Mouse (Mus musculus) cortical plate, adult 2 months (tissue): Measurements from ENCODE around the gene Fscn1. TPM values are rescaled to one million over a fixed set of nuclear protein-coding genes. Genes with fewer than 3 reads are reported as not detected.

Experiments
- H3K27ac ChIP-seq: fragments of 200-500 bp; 2 replicates; pipeline ENCODE4 v1.5.1; 2012; ENCODE audit warnings: low read length, control low read depth, inconsistent platforms; ENCODE audit not compliant: insufficient read depth
- H3K4me1 ChIP-seq: fragments of 200-500 bp; 2 replicates; pipeline ENCODE4 v1.6.1; 2011; ENCODE audit warnings: low read length; ENCODE audit not compliant: control insufficient read depth, insufficient read depth
- H3K4me3 ChIP-seq: fragments of 200-500 bp; 2 replicates; pipeline ENCODE4 v1.5.1; 2011; ENCODE audit warnings: mild to moderate bottlenecking, low read length, control low read depth; ENCODE audit not compliant: insufficient read depth
- CTCF ChIP-seq: fragments of 200-500 bp; IDR thresholded peaks from 2 replicates; pipeline ENCODE4 v1.5.1; 2011; ENCODE audit warnings: mild to moderate bottlenecking, control low read depth, low read length; ENCODE audit not compliant: insufficient read depth; ENCODE audit errors: extremely low read depth
- POLR2A ChIP-seq: fragments of 200-500 bp; IDR thresholded peaks from 2 replicates; pipeline ENCODE4 v1.6.1; 2011; ENCODE audit warnings: mild to moderate bottlenecking, low read length, control low read depth; ENCODE audit not compliant: insufficient read depth; ENCODE audit errors: extremely low read depth
- polyA plus RNA-seq: library from polyadenylated mRNA; depleted of rRNA; stranded (reverse); fragments of >200 nt; gene quantifications from 2 replicates; pipeline ENCODE4 v1.2.3, GENCODE M21; 2012

The Fscn1 gene
- polyA plus RNA-seq, 1 experiment: 267 TPM

DNA sequence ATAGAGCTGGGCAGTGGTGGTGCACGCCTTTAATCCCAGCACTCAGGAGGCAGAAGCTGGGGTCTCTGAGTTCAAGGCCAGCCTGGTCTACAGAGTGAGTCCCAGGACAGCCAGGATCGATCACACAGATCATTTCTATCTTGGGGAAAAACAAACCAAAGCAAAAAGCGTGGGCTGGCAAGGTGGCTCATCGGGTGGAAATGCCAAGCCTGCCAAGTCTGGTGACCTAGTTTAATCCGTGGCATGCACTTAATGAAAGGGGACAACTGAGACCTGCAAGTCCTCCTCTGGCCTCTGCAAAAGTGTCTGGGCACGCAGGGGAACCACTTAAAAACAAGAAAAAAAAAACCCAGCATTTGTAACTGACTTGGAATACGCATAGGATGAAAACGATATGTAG lies 27.4 kb upstream of the Fscn1 start:
- no peak overlapping the region for H3K27ac ChIP-seq

DNA sequence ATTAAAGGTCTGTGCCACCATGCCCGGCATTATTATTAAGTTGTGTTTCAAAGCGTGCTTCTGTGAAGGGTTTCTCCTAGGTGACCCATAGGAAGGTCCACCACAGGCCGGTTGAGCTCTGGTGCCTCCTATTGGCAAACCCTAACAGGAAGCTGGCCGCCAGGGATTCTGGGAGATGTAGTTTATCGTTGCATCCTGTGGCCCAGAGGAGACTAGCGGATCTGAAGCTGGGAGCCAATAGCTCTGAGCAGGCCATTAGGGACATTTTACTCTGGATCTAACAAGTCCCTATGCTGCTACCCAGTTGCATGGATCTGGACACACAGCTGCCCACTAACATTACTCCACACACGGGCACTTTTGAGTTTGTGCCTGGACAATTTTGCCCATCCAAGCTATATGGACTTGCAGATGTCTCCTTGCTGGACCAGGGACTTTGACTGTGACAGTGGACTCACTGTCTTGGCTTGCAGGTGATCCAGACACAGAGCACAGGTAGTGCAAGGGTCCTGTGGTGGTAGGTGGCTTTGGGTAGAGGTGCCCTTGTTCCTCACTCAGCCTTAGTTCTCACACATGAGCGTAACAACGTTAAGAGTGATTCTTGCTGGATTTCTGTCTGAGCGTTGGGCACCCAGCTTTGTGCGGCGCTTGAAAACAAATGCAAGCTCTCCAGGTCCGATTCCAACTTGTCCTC lies 24.4 kb upstream of the Fscn1 start:
- Histone ChIP-seq H3K27ac (no peak overlapping the region), H3K4me3 (no peak overlapping the region)

More for the DNA sequence above, 27.4 kb upstream of the Fscn1 start:
- no peak overlapping the region for H3K4me3 ChIP-seq
- TF ChIP-seq CTCF: no peak
- TF ChIP-seq POLR2A: no peak
- peaks cover 2% of the 10 kb centered on the region; the same call in 1 of the 2 replicates for H3K4me1 ChIP-seq

GRCm38 (mm10) chr5:142936336-142936719 lies 23.8 kb upstream of the Fscn1 start:
- no peak overlapping the region for H3K4me3 ChIP-seq
- TF ChIP-seq POLR2A: no peak
- peak; percentile 83 for TF ChIP-seq CTCF
- no peak overlapping the region for H3K27ac ChIP-seq

More for the DNA sequence above, 24.4 kb upstream of the Fscn1 start:
- H3K4me1 ChIP-seq: peaks cover 2% of the 10 kb centered on the region; the same call in 1 of the 2 replicates
- peak; percentile 48 for TF ChIP-seq CTCF
- no peak for TF ChIP-seq POLR2A

DNA sequence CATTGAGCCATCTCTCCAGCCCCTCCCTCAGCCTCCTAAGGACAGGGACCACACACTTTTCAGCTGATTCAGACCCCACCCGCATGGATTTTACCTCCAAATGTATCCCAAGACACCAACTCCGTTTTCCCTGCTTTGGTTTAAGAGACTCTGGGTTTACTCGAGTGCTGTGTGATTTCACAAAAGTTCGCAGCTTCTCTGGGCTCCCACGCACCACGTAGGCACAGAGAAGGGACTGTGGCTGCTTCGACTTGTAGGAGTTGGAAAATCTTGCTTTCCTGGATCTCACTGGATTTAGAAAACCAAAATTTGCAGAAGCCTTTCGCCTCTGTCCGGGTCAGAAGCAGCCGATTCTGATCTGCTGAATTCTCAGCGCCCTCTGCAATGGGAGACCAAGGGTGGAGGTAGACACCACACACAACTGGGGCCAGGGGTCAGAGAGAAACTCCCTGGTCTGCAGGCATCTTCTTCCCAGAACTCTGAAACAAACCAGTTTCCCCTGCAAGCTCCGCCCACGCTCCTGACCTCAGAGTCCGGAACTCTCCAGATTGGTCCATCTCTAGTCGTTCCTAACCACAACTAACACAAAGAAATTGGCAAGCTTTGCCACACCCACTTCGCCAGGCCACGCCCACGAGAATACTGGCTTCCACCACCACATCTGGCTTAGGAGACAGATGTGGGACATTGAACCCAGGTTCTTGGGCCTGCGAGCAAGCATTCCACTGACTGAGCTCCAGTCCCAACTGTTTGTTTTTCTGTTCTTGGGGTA lies 22.0 kb upstream of the Fscn1 start:
- no peak overlapping the region for H3K27ac ChIP-seq
- TF ChIP-seq CTCF: no peak
- TF ChIP-seq POLR2A: no peak
- H3K4me3 ChIP-seq: no peak overlapping the region
- peaks cover 2% of the 10 kb centered on the region; the same call in 1 of the 2 replicates for H3K4me1 ChIP-seq

More at GRCm38 (mm10) chr5:142936336-142936719, 23.8 kb upstream of the Fscn1 start:
- H3K4me1 ChIP-seq: peaks cover 2% of the 10 kb centered on the region; the same call in 1 of the 2 replicates

DNA sequence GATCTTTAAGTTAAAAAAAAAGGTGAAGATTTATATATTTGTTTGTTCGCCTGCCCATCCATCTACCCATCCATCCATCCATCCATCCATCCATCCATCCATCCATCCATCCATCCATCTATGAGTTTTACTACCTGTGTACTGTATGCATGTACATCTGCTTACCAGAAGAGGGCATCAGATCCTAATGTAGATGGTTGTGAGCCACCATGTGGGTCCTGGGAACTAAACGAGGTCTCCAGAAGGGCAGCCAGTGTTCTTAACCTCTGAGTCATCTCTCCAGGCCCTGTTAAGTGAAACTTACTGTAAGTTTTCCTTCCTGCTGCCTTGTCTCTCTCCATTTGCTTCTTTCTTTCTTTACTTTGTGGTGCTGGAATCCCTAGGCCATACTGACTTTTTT lies 19.8 kb upstream of the Fscn1 start:
- H3K4me3 ChIP-seq: no peak overlapping the region
- H3K4me1 ChIP-seq: peaks cover 2% of the 10 kb centered on the region; the same call in 1 of the 2 replicates
- H3K27ac ChIP-seq: no peak overlapping the region
- TF ChIP-seq CTCF (no peak), POLR2A (no peak)

DNA sequence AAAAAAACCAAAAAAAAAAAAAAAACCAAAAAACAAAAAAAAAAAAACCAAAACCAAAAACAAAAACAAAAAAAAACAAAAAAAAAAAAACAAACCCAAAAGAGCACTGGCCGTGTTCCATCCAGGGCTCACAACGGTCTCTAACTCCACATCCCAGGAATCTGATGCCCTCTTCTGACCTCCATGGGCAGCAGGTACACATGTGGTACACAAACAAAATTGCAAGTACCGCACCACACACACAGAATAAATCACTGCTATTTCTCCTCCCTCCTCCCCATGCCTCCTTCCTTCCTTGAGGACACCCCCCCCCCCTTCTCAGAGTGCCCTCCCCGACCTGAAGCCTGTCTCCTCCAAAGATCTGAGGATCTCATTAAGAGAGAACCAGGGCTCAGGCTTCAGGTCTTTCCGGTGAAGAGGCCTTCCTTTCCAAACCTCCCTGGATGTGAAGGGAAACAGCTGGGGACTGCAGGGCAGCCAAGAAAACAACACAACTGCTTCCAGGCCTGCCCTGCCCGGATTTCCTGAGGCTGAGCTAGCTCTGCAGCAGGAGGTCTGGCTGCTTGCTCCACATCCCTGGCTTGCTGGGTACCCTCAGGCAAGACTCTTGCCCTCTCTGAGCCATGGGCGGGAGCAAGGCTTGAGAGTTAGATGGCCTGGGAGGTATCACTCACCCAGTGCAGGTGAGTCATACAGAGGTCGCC lies 15.0 kb upstream of the Fscn1 start:
- Histone ChIP-seq H3K27ac (no peak overlapping the region), H3K4me3 (no peak overlapping the region), H3K4me1 (no peaks in the 10 kb centered on the region)
- TF ChIP-seq CTCF (no peak), POLR2A (no peak)

GRCm38 (mm10) chr5:142947460-142947859 lies 12.7 kb upstream of the Fscn1 start:
- no peak overlapping the region for H3K4me3 ChIP-seq
- no peak for TF ChIP-seq CTCF
- TF ChIP-seq POLR2A: no peak
- no peaks in the 10 kb centered on the region for H3K4me1 ChIP-seq
- H3K27ac ChIP-seq: no peak overlapping the region

DNA sequence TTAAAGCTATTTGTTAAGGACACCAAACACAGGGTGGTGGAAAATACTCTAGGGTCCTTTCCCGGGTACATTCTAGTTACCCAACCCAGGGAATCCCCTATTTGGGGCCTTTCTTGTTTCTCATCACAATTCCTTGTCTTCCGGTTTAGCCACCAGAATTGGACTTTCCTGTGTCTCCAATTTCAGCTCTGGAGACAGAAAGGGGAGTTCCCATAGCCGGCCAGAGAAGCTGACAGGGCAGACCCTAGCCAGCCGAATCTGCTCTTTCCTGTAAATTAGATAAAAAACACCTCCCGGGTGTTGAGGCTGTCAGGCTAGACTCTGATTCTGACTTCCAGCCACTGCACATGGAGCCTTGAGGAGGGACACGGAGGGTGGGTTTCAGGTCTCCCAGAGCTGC lies 10.6 kb upstream of the Fscn1 start:
- TF ChIP-seq POLR2A: no peak
- no peak for TF ChIP-seq CTCF
- no peak overlapping the region for H3K27ac ChIP-seq
- H3K4me3 ChIP-seq: no peak overlapping the region
- no peaks in the 10 kb centered on the region for H3K4me1 ChIP-seq

- no peak overlapping the region for H3K27ac ChIP-seq
- no peak for TF ChIP-seq POLR2A
- no peak for TF ChIP-seq CTCF
- H3K4me1 ChIP-seq: no peaks in the 10 kb centered on the region
- H3K4me3 ChIP-seq: no peak overlapping the region
These were observed 9.7 kb upstream of the Fscn1 start for GRCm38 (mm10) chr5:142950405-142950804.
